Mouse (Mus musculus): ENCODE measurements around the gene Hspa12b.

GRCm38 (mm10) chr2:131145121-131145520 is 18.0 kb downstream of the Hspa12b start:
- TF ChIP-seq CTCF (IDR thresholded peaks at IDR 0.05; ENCODE audit: control insufficient read depth, insufficient read depth, insufficient read length) (no peak), MAX (IDR thresholded peaks at IDR 0.05) (no peak), MYOG (IDR thresholded peaks at IDR 0.05; ENCODE audit: control insufficient read depth, extremely low read depth, insufficient read length) (no peak), CEBPB (IDR thresholded peaks at IDR 0.05; ENCODE audit: low read depth) (no peak)

Data from C2C12 (cell line).